Mouse (Mus musculus): ENCODE measurements around the gene Cox7a2l. TPM values are rescaled to one million over a fixed set of nuclear protein-coding genes. Genes with fewer than 3 reads are reported as not detected.

The Cox7a2l gene
- polyA plus RNA-seq, 1 experiment from 2014 or later, result 196 TPM

DNA sequence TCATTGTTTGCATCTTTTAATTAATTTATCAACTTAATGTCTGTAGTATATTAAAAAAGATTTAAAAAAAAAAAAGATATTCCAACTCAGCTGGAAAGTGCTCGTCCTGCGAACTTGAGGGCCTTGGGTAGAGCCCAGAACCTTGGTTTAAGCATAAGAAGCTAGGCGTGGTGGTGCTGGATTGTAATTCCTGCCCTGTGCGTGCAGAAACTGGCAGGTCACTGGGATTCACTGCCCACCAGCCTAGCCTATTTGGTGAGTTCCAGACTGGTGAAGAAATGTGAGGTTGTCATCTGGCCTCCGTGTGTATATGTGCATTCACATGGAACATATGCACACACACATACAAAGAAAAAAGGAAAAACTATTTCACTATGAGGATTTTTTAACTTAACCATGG, 51.2 kb downstream of the Cox7a2l start:
- Histone ChIP-seq H3K27me3 (ENCODE audit: insufficient read depth, low read length) (no peaks in the 10 kb centered on the region), H3K4me2 (replicated peaks; ENCODE audit: low read depth, low read length) (no peak overlapping the region), H3K9ac (replicated peaks; ENCODE audit: low read length) (no peak overlapping the region), H3K4me3 (ENCODE audit: low read length) (no peak overlapping the region), H3K27ac (ENCODE audit: low read length) (no peak overlapping the region), H3K36me3 (ENCODE audit: insufficient read depth, low read length) (peaks cover 36% of the 10 kb centered on the region), H3K4me1 (ENCODE audit: insufficient read depth, low read length) (no peaks in the 10 kb centered on the region), H3K9me3 (ENCODE audit: low read length) (no peaks in the 10 kb centered on the region)
- 94% methylated on average over 5 of the region's 5 CpGs for WGBS
- ATAC-seq (ENCODE audit: low FRiP score, low TSS enrichment), result no peak

DNA sequence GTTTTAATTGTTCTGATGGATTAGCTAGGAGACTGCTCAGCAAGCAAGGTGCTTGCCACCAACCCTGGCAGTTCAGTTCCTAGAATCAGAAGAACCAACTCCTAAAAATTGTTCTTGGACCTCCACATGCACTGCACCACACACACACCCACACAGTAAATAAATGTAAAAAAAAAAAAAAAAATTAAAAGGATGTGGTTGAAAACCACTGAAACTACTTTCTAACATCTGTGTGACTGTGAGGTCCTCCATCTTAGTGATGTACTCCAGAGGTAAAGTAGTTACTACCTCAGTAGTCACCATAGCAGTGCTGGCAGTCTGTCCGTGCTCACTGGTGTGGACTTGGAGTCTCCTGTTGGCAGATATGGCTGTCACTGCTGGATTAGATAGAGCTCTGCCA, 59.9 kb downstream of the Cox7a2l start:
- Histone ChIP-seq H3K4me1 (ENCODE audit: insufficient read depth, low read length) (no peaks in the 10 kb centered on the region), H3K27ac (ENCODE audit: low read length) (no peak overlapping the region), H3K4me3 (ENCODE audit: low read length) (no peak overlapping the region), H3K9me3 (ENCODE audit: low read length) (no peaks in the 10 kb centered on the region), H3K4me2 (replicated peaks; ENCODE audit: low read depth, low read length) (no peak overlapping the region), H3K27me3 (ENCODE audit: insufficient read depth, low read length) (no peaks in the 10 kb centered on the region), H3K36me3 (ENCODE audit: insufficient read depth, low read length) (peaks cover 39% of the 10 kb centered on the region), H3K9ac (replicated peaks; ENCODE audit: low read length) (no peak overlapping the region)
- no peak for ATAC-seq (ENCODE audit: low FRiP score, low TSS enrichment)
- 96% methylated on average over 1 of the region's 1 CpGs for WGBS

DNA sequence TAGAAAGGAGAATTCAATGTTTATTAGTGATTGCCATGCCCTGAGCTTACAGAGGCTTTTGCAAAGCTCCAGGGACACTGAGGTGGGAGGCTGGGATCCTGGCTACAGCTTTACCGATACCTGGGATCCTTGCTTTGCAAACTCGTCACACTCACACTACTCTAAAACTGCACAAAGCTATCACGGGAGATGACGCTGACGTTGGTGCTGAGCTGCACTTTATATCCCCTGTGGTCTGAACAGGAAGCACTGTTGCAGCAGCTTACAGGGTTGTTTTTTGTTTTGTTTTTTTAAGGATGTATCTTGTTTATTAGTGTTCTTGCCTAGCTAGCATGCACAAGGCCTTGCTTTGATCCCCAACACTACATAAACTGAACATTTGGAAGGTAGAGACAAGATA, 63.5 kb downstream of the Cox7a2l start:
- Histone ChIP-seq H3K9ac (replicated peaks; ENCODE audit: low read length) (no peak overlapping the region), H3K36me3 (ENCODE audit: insufficient read depth, low read length) (peaks cover 45% of the 10 kb centered on the region), H3K9me3 (ENCODE audit: low read length) (no peaks in the 10 kb centered on the region), H3K4me3 (ENCODE audit: low read length) (no peak overlapping the region), H3K4me2 (replicated peaks; ENCODE audit: low read depth, low read length) (no peak overlapping the region), H3K27me3 (ENCODE audit: insufficient read depth, low read length) (no peaks in the 10 kb centered on the region), H3K4me1 (ENCODE audit: insufficient read depth, low read length) (no peaks in the 10 kb centered on the region), H3K27ac (ENCODE audit: low read length) (no peak overlapping the region)
- no peak for ATAC-seq (ENCODE audit: low FRiP score, low TSS enrichment)
- 86% methylated on average over 5 of the region's 5 CpGs for WGBS

DNA sequence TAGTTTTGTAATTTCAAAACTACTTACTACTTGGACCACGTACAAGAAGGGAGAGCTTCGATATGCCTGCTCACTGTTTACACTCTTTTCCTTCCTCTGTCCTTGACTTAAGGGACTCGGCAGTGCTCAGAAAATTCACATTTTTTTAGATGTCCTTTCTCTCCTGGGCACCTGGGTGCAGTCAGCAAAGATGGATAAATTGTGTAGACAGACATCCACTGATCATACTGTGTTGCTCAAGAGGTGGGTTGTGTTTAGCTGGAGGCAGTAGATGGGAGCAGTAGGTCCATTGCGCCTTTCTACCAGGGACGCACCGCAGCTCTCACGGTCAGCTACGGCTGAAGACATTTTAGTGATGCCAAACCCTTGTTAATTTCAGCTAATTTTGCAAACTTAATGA, 64.7 kb downstream of the Cox7a2l start:
- no peaks in the 10 kb centered on the region for H3K27me3 ChIP-seq (ENCODE audit: insufficient read depth, low read length)
- no peak overlapping the region for H3K9ac ChIP-seq (replicated peaks; ENCODE audit: low read length)
- WGBS, result 93% methylated on average over 8 of the region's 8 CpGs
- no peak overlapping the region for H3K4me2 ChIP-seq (replicated peaks; ENCODE audit: low read depth, low read length)
- peaks cover 39% of the 10 kb centered on the region for H3K36me3 ChIP-seq (ENCODE audit: insufficient read depth, low read length)
- H3K9me3 ChIP-seq (ENCODE audit: low read length), result no peaks in the 10 kb centered on the region
- no peaks in the 10 kb centered on the region for H3K4me1 ChIP-seq (ENCODE audit: insufficient read depth, low read length)
- H3K4me3 ChIP-seq (ENCODE audit: low read length), result no peak overlapping the region
- ATAC-seq (ENCODE audit: low FRiP score, low TSS enrichment), result no peak
- no peak overlapping the region for H3K27ac ChIP-seq (ENCODE audit: low read length)

Other genes starting within 250 kb of the Cox7a2l start
- 34.4 and 36.2 TPM in 2 replicates for gene Eml4, start 166.4 kb downstream of the Cox7a2l start, polyA plus RNA-seq (2015; fragmentation: Nextera tagmentation; extraction: Ambion mirVana)
- not detected in 2 replicates for gene Kcng3, start 114.6 kb upstream of the Cox7a2l start, polyA plus RNA-seq (2015; fragmentation: Nextera tagmentation; extraction: Ambion mirVana)
- gene Mta3, start 188.8 kb upstream of the Cox7a2l start, polyA plus RNA-seq (2015; fragmentation: Nextera tagmentation; extraction: Ambion mirVana), result 38.0 and 39.6 TPM in 2 replicates

Measured in kidney, embryonic 16.5 days (tissue).